Mouse (Mus musculus): ENCODE results near the gene Tbc1d30. TPM values are rescaled to one million over a fixed set of nuclear protein-coding genes. Genes with fewer than 3 reads are reported as not detected.

The Tbc1d30 gene
- under 1 TPM; 0.19 to 0.53 (median 0.32) TPM for total RNA-seq (2022)

DNA sequence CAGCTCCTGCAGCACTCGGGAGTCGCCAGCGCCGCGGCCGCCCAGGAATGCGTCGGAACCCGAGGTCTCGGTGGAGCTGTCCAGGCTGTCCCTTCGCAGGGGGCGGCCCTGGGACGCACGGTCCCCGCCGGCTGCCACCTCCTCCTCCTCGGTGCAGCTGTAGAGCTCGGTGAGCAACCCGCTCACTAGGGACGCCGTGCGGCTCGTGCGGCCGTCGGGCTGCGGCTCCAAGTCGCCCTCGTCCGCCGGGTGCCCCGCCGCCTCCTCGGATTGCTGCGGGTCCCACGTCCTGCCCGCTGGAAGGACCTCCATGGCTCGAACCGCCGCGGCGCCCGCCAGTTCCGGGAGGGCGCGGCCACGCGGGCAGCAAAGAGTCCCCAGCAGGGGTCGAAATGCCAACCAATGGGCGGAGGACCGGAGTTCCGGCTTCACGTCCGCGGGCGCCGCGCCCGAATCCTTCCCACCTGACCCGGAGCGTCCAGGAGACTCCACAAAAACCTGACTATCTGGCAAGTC is at the start of gene Tbc1d30:
Tbc1d30 (minus strand) TSS at position 213 of the 516 bp plus-strand sequence.
- DNase-seq (ENCODE audit: low spot score in 2 of 2): no peak

DNA sequence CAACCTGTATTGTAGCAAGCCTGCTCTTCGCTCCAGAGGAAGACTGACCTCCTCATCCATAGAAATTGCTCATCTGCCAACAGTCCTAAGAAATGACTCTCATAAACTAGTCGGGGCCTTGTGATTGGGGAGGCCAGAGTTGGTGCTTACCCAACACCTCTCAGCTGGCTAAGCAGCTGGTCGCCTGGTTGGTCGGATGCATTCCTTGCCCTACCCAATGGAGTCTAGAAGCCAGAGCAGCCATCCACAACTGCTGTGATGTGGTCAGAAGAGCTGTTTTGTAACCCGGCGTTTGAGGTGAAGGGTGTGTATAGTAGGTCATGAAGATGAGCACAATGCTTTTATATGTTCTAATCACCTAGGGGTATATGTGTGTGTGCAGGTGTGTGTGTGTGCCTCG is 47.5 kb upstream of the Tbc1d30 start:
- DNase-seq (ENCODE audit: low spot score in 2 of 2): no peak

DNA sequence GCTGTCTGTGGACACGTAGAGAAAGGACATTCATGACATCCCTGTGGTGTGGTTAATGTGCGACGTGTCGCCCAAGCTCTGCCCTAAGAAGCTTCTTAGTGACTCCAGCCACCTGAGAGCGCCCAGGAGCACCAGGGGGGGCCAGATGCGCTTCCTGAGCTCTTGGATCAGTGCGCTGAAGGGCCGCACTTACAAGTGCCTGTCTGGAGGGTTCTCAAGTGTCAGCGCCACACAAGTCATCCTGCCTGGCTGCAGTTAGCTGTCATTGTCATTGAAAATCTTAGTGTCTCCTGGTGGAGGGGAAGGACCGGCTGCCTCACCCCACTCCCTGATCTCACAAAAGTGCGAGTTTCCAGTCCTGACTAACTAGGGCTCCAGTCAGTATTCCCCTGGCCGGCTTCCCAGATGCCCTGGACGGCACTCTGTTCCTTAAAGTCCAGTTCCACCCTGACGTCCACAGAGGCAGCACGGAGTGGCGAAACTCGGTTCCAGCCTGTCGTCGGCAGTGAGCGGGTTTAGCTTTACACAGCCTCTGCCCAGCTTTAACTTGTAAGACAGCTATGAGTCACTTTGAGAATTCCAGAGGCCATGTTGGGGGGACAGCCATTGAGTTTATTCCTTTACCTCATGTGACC is 44.6 kb upstream of the Tbc1d30 start:
- no peak for DNase-seq (ENCODE audit: low spot score in 2 of 2)

DNA sequence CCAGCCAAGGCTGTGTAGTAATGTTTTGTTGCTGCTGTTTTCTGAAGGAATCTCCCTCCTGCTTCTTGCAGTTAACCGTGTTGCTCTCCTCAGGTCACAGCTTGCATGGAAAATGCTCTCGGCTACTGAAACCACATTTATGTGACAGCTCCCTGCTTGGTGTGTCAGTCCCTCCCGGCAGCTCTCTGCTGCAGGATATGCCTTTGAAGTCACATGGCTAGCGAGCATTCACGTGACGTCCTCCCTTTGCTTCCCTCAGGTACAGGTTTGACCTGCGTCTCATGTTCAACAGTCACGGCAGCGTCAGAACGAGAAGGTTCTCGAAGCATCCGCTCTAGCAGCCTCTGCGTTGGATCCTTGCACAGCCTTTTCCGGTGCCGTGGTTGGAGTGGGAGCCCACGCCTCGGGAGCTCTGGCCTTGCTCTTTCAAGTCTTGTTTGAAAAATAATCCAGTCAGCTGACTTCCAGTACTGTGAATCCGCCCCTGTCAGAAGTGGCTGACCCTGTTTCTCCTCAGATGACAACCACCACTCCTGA is 43.8 kb upstream of the Tbc1d30 start:
- no peak for DNase-seq (ENCODE audit: low spot score in 2 of 2)

DNA sequence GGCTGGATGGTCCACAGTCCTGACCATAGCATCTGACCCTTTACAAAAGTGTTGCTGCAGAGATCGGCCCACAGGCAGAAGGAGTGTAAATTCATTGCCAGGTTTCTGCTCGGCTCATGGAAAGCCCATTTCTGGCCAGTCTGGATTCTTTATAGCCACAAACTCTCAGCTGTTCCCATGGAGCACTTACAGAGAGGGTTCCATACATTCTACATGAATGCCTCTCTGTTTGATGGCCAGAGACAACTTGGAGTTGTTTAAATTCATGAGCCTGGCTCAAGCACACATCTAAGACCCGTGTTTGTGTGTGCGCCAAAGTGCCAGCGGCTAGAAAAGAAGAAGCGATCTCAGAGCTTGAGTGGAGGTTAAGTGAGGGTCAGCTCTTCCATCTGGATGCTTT is 43.2 kb upstream of the Tbc1d30 start:
- no peak for DNase-seq (ENCODE audit: low spot score in 2 of 2)

DNA sequence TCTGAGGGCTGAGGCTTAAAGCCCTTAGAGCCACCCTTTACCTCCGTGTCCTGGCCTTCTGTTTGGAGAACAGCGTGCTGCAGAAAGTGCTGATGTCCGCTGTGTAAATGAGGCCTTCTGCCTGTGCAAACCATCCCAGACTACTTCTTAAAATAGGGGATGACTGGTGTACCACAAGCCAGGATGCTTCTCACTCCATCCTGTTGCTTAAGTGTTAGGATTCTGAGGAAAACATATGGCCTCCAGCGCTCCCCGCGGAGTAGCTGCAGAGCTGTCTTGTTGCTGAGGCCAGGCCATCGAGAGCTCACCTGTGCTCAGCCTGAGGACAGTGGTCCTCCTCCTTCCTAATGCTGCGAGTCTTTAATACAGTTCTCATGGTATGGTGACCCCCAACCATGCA is 40.8 kb upstream of the Tbc1d30 start:
- DNase-seq (ENCODE audit: low spot score in 2 of 2): no peak

DNA sequence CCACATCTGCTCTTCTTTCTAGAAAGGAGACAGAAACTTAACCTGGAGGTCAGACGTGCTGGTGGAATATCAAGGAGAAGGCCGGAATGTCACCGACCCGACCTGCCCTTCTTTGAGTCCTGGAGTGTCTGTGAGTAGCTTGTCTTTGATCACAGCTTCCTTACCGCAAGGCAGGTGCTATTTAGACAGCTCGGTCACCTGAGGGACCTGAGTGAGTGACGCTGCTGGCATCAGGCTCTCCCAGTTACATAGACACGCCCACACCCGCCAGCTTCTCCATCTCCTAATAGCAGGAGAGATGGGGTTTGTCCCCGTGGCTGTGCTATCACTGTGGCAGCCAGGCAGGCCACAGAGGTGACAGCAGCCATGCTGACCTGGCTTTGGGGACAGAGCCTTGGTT is 39.5 kb upstream of the Tbc1d30 start:
- DNase-seq (ENCODE audit: low spot score in 2 of 2): no peak

DNA sequence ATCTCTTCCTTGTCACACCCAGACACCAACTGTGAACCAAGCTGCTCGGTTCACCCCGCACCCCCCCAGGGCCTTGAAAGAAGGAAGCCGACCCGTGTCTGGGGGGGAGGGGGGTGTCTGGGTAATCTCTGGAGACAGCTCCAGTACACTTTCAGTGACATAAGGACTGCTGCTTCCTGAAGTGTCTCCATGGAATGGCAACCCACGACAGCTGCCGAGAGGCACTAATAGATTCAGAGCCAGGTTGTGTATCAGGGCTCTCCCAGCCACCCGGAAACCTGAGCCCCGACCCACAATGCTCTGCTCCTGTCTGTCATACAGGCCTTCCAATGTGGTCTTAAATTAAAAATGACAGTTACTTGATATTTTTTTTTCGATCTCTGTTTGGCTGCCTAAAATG is 35.3 kb upstream of the Tbc1d30 start:
- DNase-seq (ENCODE audit: low spot score in 2 of 2): peak; percentile 44 to 57

DNA sequence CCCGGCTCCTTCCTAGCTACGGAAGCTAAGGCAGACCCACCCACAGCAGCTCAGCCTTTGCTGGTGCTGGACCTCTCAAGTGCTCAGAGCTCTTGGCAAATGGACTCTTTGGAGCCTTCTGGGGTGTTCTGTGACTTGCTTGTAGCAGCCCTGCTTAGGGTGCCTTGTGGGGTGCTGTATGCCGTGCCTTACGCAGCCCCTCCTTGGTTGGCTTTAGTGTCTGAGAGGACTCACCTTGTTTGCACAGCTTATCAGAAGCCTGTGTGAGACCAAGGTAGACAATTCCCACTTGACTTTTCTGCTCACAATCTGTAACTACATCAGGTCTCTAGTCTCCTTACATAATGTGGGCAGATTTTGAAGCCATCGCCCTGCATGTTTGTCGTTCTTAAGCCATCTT is 34.6 kb upstream of the Tbc1d30 start:
- no peak for DNase-seq (ENCODE audit: low spot score in 2 of 2)

DNA sequence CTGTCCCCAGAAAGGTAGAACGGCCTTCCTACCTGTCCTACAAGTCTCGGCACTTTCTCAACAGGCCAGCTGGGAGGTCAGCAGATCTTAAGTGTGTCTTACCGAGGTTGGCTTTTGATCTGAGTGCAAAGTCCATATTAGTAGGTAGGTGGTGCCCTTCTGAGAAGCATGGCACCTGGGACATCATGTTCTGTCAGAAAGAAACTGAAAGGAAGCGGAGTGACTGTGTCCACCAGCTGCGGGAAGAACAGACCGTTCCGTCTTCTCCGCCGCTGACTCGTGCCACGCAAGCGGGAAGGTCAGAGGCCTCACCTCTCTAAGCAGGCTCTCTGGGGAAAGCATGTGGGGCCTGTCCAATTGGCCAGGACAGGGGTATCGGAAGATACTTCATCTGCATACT is 33.6 kb upstream of the Tbc1d30 start:
- DNase-seq (ENCODE audit: low spot score in 2 of 2): no peak

DNA sequence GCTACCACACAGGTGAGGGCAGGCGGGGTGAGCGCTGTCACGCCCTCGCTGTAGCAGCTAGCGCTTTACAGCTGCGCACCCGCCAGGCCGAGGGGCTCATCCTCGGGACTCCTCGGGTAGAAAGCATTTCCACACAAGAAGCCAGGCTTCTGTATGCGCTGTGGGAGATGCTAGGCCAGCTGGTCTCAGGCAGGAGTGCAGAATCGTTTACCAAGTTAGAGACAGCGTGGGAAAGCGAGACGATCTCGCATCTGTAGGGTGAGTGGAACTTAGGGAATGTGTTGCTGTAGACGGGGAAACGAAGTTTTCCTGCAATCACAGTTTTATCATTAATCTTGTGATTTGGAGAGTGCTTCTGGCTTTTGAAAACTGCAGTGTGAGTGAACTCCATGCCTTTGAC is 30.2 kb upstream of the Tbc1d30 start:
- no peak for DNase-seq (ENCODE audit: low spot score in 2 of 2)

DNA sequence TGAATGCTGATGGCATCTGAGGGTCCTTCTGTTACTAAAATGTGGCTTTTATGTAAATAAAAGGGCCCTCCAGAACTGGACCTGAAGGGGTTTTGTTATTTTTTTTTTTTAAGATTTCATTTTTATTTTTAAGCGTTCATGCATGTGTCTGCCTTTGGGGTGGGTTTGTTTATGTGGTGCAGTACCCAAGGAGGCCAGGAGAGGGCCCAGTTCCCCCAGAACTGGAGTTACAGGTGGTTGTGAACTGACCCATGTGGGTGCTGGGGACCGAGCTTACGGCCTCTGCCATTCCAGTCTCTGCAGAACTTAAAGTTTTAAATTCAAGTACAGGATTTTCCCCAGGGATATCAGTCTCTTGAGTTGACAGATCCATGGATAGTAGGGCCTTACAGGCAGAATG is 28.3 kb upstream of the Tbc1d30 start:
- DNase-seq (ENCODE audit: low spot score in 2 of 2): no peak

DNA sequence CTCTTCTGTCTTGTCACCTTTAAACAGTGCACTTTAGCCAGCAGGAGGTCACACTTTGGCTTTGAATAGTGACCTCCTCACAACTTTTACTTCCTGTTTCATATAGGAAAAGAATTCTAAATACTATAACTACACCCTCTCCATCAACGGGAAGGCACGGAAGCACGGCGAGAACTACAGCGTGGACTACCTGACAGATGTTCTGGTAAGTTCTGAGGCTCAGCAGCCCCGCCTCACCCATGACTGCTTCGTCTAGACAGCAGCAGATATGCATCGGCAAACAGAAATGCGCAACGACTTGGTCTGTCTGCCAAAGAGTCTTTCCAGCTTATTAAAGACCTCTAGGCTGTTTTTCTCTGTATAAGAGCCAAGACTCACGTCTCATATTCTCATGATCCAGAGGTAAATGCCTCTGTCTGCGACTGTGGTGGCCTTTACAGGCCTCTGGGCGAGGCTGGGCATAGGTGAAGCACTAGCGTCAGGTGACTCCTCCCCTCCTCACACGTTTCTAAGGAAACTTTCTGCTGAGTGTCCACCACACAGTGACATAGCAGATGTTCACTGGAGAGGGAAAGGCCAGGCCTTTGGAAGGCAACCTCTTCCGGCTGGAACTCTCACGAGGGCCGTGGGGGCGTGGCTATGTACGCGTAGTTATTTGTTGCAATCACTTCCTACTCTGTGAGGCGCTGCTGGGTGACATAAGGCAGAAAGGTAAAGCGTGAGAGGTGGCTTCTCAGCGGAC is 25.6 kb upstream of the Tbc1d30 start:
- no peak for DNase-seq (ENCODE audit: low spot score in 2 of 2)

DNA sequence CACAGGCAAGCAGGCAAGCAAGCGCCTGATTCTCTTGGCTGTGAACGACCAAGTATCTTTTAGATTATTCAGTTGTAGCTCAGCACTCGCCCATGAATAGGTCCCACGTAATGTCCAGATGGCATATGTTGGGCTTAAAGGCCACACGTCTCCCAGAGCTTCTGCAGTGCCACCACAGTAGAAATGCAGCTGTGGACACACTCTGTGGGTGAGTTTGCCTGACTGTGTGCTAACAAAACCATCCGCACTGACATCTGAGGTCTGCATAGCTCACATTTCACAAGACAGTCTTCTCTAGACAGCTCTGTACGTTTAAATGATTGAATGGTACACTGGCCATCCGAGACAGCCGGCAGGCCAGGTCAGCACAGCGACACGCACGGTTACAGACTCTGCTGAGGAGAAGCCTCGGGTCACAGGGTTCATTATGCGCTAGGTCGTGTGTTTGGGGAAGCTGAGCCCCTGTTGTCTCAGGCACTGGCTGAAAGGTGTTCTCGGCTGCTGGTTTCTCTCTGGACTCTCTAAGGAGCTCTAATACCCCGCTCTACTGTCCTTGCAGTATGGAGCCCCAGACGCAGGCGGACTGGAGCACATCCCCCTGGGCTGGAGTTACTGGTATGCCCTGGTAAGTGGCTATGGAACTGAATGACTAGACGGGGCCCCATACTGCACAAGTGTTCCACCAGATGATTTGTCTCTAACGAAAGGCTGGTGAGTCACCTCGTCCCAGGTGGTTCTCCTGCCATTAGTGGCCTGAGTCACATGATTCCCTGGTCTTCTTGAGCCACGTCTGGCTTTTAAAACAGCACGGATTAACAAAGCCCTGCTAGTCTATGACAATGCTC is 24.8 kb upstream of the Tbc1d30 start:
- no peak for DNase-seq (ENCODE audit: low spot score in 2 of 2)

DNA sequence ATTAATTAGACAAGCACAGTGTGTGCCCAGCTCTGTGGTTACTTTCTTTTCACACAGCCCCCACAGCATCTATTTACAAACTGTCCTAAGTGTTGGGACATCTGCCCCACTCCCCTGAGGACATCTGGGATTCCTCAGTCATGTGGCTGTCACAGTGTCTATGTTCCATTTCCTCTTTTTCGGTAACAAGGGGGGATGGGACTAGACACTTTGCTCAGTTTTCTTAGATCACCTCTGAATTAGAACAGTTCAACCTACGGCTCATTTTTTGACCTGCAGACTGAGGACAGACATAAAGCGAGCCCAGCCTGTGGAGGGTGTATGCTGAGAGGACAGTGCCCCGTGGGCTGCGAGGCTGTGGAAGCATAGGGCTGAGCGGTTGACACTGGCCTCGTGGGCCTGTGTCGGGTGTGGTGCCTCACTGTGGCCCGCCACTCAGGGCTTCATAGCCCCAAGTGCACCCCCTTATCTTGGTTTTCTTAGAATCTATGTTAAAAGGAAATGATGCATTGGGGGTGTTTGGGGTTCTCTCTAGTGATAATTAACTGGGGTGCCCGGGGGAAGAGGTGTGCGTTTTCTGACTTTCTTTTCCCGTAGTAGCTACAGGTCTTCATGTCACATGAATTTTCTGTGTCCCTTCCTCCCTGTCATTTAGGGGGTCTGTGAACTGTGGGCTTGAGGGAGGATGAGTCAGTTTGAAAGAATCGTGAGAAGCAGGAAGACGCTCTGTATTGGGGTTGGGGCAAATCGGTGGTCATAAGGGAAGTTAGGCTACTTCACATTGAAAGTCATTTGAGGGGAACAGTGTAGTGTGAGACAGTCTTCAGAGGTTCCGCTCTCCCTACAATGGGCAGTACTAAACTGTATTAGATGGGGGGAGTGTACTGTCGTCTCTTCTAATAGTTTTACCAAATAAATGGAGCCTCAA is 23.9 kb upstream of the Tbc1d30 start:
- no peak for DNase-seq (ENCODE audit: low spot score in 2 of 2)

DNA sequence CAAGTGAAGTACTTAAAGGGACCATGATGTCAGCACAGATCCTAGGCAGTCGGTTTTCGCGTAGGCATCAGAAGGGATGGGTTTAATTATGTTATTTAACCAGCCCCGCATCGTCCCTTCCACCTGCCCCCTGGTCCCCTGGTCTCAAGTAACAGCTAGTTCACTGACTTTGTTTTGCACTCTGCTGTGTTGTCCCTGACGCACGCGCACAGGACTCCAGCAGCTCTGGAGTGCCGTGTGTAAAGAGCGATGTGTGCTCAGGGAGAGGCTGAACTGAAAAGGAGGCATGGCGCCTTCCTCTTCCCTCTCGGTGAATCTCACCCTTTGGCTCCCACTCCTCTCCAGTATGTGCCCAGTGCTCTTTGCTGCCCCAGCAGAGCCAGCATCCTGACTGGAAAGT is 22.9 kb upstream of the Tbc1d30 start:
- no peak for DNase-seq (ENCODE audit: low spot score in 2 of 2)

DNA sequence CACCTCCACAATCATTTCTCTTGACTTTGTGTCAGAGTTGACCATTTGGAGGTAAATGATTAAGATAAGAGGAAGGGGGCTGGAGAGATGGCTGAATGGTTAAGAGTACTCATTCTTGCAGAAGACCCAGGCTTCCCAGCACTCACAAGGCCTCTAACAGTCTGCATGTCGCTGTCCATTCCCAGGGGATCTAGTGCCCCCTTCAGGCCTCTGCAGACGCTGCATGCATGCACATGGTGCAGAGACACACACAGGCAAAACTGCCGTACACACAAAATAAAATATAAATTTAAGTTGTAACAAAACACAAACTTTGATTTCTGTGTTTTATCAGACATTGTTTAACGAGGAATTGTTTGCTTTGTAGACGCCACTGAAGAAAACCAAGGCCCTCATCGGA is 19.7 kb upstream of the Tbc1d30 start:
- no peak for DNase-seq (ENCODE audit: low spot score in 2 of 2)

DNA sequence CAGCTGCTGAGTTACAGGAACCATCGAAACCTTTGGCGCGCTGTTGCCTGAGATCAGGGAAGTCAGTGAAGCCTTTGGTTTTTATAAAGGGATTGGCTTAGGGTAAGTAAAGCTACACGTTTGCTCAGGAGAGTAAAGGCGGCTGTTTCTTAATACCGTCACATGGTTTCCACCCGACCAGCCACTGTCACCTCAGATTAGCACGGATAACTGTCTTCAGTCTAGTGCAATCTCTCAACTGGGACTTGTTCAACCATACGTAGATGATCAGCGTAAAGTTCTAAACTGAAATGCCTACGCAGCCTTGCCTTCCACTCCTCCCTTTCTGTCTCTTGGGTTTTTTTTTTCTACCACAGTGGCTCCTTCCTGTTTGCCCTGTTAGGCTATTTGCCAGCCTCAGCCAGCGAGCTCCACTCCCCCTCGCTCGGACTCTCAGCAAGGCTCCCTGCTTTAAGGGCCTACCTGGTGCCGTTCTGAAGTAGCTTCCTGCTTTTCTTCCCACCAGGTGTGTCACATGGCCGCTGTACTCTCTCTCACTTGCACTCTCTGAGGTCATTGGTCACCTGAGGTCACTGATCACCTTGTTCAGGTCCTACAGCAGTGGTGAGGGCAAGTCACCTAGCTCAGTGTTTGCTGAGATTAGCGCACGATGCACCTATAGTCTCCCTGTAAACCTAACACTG is 17.8 kb upstream of the Tbc1d30 start:
- no peak for DNase-seq (ENCODE audit: low spot score in 2 of 2)

DNA sequence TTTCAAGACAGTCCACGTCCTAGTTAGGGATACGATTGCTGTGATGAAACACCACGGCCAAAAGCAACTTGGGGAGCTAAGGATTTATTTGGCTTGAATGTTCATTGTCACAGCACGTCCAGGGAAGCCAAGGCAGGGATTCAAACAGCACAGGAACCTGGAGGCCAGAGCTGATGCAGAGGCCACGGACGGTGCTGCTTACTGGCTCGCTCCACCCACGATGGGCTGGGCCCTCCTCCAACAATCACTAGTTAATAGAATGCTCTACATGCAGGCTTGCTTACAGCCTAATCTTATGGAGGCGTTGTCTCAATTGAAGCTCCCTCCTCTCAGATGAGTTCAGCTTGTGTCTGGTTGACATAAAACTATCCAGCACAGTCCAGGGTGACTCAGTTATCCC is 16.7 kb upstream of the Tbc1d30 start:
- DNase-seq (ENCODE audit: low spot score in 2 of 2): no peak

DNA sequence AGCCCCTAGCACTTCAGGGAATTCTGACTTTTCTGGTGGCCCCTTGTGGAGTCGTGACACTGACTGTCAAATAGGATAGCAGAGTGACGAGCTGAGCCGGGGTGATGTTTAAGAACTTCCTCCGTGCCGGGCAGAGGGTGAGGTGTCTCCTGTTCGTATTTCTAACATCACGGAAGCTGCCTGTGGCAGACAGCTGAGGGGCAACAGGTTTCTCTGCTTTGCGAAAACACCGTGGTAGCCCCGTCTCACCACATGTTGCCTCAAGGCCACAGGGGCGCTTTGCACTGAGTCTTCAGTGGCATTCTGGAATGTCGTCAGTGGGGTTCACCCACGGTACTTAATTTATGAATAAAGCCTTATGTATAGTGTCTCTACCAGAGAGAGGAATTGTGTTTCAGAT is 16.2 kb upstream of the Tbc1d30 start:
- DNase-seq (ENCODE audit: low spot score in 2 of 2): no peak
